Mouse (Mus musculus) right cerebral cortex, postnatal 10 days (tissue): ENCODE results near the gene Nap1l4.

Experiments
- DNase-seq, 2 experiments: peaks; one replicate each; pipeline ENCODE4 v3.0.0; 2021; ENCODE audit warnings: low spot score in 2 of 2

The Nap1l4 gene

DNA sequence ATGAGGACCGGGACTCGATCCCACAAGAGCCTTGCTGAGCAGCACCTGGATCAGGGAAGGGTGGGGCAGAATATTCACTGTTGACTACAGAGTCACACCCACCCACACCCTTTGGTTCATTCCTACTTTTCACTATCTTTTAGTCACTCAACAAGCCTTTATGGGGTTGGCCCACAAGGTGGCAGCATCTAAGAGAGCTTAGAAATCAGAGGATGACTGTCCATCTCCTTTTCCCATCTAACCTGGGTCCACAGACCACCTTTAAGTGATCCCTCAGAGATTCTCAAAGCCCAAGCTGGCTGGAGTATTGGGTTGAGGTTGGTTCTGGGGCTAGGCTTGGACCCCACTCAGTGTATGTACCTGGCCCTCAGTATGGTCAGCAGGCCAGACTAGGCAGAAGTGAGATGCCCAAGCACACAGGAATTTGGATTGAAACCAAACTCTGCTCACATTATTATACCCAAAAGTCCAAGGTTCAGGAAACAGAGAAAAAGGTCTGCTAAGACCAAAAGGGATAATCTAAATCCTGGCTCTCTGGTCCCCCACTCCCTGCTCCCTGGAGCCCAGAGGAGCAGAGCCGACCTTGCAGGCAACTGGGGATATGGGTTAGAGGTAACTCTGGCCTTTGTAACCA is 72.1 kb downstream of the Nap1l4 start:
- DNase-seq = no peak

DNA sequence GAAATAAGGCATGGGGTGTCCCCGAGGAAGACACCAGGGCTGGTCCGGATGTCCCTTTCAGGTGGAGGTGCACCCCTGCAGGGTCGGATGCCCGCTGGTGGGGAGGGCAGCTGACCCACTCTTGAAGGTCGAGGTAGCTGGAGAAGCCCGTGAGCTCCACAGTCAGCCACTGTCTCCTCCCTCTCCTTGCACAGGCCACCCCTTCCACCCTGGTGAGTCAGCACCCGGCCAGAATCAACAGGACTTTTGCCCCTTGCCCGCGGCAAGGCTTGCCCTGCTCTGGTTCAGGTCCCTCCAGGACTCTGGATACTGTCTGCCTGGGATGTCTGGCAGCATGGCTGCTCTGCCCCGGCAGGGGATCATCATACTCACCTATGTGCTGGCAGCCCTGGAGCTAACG is 73.0 kb downstream of the Nap1l4 start:
- DNase-seq = no peak

DNA sequence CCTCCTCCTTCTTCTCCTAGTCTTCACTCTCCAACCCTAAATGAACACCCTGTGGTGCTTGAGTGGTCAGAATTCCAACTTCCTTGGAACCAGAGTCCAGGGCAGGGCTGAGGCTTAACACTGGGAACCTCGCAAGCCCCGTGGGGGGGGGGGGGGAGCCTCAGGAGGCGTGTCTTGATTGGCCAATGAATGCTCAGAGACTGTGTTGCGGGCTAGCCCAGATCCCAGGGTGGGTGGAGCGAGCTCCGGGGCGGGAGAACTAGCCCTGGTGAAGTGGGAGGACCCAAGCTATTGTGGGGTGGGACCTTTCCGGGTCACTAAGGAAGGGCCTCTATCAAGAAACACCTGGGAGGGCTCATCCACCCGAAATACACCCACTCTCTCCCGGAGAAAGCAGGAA is 74.1 kb downstream of the Nap1l4 start:
- no peak for DNase-seq

DNA sequence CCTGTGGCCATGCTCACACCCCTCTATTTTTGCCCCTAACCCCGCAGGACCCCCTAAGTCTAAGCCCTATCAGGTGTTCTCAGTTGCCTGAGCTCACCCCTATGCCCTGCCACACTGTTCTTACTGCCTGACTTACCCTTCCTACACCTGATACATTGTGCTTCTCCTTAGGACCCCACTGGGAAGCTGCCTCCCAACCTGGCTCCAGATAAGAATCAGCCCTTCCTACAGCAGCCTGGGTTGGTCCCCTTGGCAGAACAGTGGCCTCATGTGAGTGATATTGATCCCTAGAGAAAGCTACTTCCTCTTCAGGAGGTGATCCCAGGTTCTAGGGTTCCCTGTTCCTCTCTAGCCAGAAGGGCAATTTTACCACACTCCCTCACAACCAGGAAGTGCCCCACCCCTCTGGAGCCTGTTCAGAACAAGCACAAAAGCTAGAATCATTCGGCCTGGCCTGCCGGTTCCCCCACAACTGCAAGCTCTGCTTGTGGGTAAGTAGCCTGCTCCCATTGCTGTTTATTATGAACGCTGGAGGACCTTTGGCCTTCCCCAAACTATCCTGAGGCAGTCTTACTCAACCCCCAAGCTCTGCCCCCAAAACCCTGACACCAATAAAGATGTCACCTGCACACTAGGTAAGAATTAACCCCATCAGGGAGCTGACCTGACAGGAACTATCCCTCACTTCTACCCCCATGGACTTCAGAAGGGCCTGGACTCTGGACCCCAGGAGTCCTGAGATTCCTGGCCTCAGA is 75.4 kb downstream of the Nap1l4 start, which contains the start of gene Slc22a18:
TSS of gene Slc22a18 (plus strand) at position 390 of the 755 bp plus-strand sequence.
- no peak for DNase-seq

DNA sequence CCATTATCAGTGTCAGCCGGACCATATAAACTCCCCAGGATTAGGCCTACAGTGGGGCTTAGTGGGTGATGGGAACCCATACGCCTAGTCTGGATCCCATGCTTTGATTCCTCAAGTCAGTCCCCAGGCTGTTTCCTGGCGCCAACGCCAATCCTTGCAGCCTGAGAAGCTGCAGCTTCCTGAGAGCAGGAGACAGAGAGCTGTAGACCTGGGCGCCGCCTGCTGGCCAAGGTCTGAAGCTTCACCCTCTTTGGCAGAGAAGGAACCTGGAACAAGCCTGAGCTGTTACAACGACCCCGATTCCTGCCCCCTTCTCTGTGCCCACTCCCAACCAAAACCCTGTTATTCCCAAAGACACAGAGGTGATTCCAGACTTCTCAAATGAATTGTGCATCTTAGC is 79.0 kb downstream of the Nap1l4 start:
- DNase-seq = peak; percentile 79 to 89

DNA sequence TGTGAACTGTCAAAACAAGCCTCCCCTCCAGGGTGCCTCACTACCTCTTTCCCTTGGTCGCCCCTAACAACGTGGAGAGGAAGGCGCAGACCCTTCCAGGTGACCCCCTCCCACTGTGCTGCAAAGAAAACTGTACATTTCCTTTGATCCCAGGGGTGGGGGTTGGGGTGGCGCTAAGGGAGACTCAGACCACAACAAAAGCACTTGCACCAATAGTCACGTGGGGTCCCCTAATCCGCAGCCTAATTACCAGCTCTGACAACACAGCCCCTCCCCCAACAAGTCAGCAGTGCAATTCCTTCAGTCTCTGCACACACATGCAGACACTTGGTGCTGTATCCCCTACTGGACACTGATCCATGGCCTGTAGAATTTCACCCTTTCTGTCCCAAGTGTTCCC is 81.2 kb downstream of the Nap1l4 start:
- no peak for DNase-seq

DNA sequence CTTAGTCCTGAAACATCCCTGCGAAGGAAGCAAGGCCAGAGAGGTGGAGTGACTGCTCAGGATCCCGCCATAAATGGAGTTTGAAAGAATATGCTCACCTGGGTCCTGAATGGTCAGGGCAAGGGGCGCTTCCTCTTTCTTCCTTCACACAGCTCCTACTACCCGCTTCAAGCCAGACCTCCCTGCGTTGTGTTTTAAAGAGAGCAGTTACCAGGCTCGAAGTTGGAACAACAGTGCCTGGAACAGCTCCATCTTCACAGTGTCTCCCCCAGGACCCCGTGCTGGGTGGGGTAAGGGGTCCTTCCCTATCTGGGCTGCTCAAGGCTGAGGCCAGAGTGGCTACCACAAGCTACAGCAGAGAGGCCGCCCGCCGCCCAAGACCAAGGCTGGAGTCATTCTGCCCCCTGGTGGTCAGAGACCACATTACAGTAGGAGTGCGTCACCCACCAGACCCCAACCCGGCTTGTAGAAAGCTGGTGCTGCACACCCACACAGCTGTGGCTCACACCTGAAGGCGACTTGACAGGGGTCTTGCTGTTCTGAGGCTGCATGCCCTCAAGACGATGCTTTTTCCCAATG is 82.7 kb downstream of the Nap1l4 start:
- peak; percentile 77 to 84 for DNase-seq

DNA sequence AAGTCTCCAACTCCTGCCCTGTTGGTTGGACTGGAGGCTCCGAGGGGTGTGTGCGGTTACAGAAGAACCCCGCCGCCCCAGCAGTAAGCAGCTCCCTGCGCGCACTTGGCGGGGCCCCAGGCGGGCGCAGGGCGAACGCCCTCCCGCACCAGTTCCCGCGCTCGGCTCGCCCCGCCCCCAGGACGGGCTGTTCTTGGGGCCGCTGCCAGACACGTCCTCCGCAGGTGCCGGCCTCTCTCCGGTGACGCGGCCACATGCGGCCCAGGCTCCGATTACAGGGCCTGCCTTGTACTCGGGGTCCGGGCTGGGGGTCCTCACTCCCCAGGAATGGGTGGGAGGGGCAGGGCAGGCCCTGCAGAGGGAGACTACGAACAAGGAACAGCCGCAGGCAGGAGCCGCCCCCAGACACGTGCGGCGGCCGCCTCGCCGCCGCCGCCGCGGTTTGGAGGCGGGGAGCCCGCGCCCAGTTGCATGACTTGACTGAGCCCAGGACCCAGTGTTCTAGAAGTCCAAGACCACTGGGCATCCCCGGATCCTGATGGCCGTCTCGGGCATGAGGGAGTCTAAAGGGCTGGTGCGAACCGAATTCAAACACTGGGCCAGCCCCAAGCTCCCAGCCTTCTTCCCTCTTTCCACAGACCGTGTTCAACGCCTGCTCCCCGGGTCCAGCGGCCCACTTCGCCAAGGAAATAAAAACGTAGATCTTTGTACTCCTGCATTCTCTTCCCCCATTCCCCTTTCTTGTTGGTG is 83.9 kb downstream of the Nap1l4 start:
- DNase-seq = peak in 1 of 2 experiments; percentile 49

DNA sequence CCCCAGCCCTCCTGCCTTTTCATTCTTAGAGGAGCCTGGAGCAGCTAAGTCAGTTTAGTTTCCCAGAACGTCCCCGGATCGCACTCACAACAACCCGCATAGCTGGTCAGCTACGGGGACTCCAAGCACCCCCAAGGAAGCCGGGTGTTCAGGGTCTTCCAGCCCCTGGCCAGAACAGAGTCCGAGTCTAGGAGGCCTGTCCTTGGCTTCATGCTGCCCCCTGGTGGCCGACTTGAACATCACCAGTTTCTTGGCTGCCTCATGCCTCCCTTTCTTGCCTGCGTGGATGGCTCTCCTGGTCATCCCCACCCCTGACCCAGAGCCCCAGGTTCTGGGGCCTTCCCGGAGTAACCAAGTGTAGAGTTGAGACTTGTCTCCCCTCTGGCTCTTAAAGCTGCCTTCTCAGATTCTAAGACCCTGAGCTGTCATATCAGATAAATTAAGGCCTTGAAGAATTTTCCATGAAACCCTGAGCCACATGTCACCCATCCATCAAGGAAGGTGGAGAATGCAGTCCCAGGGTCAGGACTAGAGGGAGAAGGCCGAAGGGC is 85.0 kb downstream of the Nap1l4 start:
- peak; percentile 73 to 86 for DNase-seq
